Mouse (Mus musculus): ENCODE data around the gene Kcnab1.

DNA sequence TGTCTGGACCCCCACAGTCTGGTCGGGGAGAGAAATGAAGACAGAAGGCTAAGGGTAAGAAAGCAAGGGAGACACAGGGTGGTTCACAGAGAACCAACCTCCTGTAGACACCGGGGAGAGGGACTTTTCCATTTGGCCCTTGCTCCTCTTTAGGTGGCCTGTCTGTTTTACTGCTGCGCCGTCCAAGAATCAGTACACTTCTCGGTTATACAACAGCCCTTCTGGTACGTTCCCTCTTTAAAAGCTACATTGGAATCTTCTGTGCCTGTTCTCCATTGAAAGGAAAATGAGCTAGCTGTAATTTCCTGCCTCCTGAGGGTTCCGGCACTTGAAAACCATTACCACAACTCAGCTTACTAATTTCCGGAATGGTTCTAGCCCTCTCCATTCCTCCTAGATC lies 8.2 kb downstream of the Kcnab1 start:
- TF ChIP-seq CTCF (IDR thresholded peaks at IDR 0.05) (no peak), POLR2A (IDR thresholded peaks at IDR 0.05; ENCODE audit: insufficient read depth, low read depth, low read length) (no peak)

All from heart, adult 2 months (tissue).